Mouse (Mus musculus) erythroblast, embryonic 14.5 days (primary cell): ENCODE results near the gene Cdsn.

Experiments used
- GATA1 ChIP-seq: IDR thresholded peaks from 2 replicates; pipeline ENCODE4 v1.6.1; 2012; ENCODE audit warnings: low read length, inconsistent platforms, mixed read lengths
- TAL1 ChIP-seq: IDR thresholded peaks from 3 replicates; pipeline ENCODE4 v1.6.1; 2012; ENCODE audit warnings: low read length, inconsistent platforms, mixed read lengths

GRCm38 (mm10) chr17:35597399-35597798 lies 45.5 kb downstream of the Cdsn start:
- TF ChIP-seq TAL1 (no peak), GATA1 (no peak)
